Mouse (Mus musculus): Measurements from ENCODE around the gene Prm3. TPM values are rescaled to one million over a fixed set of nuclear protein-coding genes. Genes with fewer than 3 reads are reported as not detected.

The Prm3 gene
- polyA plus RNA-seq, 1 experiment = not detected

DNA sequence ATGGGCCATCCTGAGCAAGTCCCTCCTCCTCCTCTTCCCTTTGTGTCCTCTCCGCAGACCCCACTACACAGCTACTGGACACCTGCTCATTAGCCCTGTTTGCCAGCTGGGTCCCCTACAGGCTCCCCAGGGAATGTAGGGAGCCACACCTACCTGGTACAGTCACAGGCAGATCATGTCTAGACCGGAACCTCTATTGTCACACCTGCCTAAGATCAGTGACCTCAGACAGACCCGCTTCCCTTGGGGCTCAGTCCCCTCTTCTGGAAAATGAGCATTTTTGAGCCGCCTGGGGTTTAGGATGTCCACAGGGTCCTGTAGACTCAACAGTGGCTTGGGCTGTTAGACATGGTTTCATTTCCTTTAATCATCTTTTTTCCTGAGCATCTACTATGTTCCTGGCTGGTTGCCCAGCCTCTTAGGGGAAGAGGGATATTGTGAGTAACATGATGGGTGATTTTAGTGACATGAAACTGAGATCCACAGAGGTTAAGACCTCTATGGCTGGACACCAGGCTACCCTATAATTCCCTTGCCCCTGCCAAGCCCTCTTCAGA, 27.9 kb upstream of the Prm3 start:
- H3K36me3 ChIP-seq (ENCODE audit: control insufficient read depth, insufficient read depth) = no peaks in the 10 kb centered on the region
- no peak overlapping the region for H3ac ChIP-seq (ENCODE audit: control insufficient read depth, insufficient read length)
- no peak overlapping the region for H3K4me3 ChIP-seq
- no peaks in the 10 kb centered on the region for H3K27me3 ChIP-seq (ENCODE audit: control insufficient read depth, insufficient read depth, insufficient read length)
- TF ChIP-seq USF1 (IDR thresholded peaks at IDR 0.05; ENCODE audit: low read depth) (no peak), MYOD1 (IDR thresholded peaks at IDR 0.05; ENCODE audit: control insufficient read depth in 1 of 3, insufficient read length in 2 of 3, low read depth in 2 of 3) (no peak), TCF12 (IDR thresholded peaks at IDR 0.05; ENCODE audit: insufficient read depth, poor library complexity, severe bottlenecking) (no peak), TCF3 (IDR thresholded peaks at IDR 0.05; ENCODE audit: insufficient read length, low read depth) (no peak), MAX (IDR thresholded peaks at IDR 0.05; ENCODE audit: low read depth) (no peak), POLR2A (IDR thresholded peaks at IDR 0.05; ENCODE audit: insufficient read length, low read depth) (no peak), SRF (IDR thresholded peaks at IDR 0.05; ENCODE audit: control insufficient read depth, insufficient read length, low read depth) (no peak)
- H3K4me2 ChIP-seq (ENCODE audit: low read depth) = no peak overlapping the region
- H3K79me2 ChIP-seq (ENCODE audit: control insufficient read depth, insufficient read depth) = no peaks in the 10 kb centered on the region

DNA sequence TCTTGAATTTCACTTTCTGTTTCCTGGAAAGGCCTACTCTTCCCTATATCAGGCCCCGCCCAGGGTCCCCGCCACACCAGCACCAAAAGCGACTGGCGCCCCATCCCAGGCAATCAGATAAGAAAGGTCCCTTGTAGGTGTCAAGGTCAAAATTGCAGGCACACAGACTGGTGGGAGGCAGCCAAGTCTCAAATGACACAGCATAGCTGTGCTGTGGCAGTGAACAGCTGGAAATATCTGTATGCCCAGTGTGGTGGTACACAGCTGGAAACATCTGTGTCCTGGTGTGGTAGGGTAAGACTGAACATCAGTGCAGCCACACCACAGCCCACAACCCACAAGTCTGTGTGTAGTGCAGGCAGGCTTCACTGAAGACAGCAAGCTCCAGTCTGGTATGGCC, 24.1 kb upstream of the Prm3 start:
- H3K79me2 ChIP-seq (ENCODE audit: control insufficient read depth, insufficient read depth) = no peaks in the 10 kb centered on the region
- TF ChIP-seq MYOG (IDR thresholded peaks at IDR 0.05; ENCODE audit: control insufficient read depth in 1 of 3, insufficient read depth in 1 of 3, insufficient read length in 2 of 3, low read depth in 2 of 3) (no peak), CEBPB (IDR thresholded peaks at IDR 0.05; ENCODE audit: insufficient read depth, poor library complexity, severe bottlenecking) (no peak), TCF12 (IDR thresholded peaks at IDR 0.05; ENCODE audit: insufficient read depth, poor library complexity, severe bottlenecking) (no peak), REST (IDR thresholded peaks at IDR 0.05; ENCODE audit: insufficient read depth, insufficient read length) (no peak), POLR2A (IDR thresholded peaks at IDR 0.05; ENCODE audit: insufficient read length, low read depth) (no peak), POLR2AphosphoS2 (IDR thresholded peaks at IDR 0.05; ENCODE audit: insufficient read length, low read depth) (no peak), MYOD1 (IDR thresholded peaks at IDR 0.05; ENCODE audit: control insufficient read depth in 1 of 3, insufficient read length in 2 of 3, low read depth in 2 of 3) (no peak), E2F4 (IDR thresholded peaks at IDR 0.05; ENCODE audit: insufficient read depth) (no peak), SRF (IDR thresholded peaks at IDR 0.05; ENCODE audit: control insufficient read depth, insufficient read length, low read depth) (no peak), TCF3 (IDR thresholded peaks at IDR 0.05; ENCODE audit: insufficient read length, low read depth) (no peak), MAX (IDR thresholded peaks at IDR 0.05; ENCODE audit: low read depth) (no peak), USF1 (IDR thresholded peaks at IDR 0.05; ENCODE audit: low read depth) (no peak)

DNA sequence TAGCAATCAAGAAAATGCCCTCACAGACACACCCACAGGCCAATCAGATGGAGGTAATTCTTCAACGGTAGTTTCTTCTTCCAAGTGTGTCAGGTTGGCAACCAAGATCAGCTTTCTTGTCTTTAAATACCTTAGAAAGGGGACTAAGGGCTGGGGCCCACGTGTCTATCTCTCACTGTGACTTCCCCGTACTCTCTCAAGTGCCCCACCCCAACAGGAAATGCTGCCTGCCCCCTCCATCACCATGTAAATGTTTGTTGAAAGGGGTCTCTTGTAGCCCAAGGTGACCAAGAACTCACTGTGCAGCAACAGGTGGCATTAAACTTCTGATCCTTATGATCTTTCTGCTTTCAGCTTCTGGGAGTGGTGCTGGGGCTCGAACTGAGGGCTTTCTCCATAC, 23.0 kb upstream of the Prm3 start:
- no peak overlapping the region for H3K4me2 ChIP-seq (ENCODE audit: low read depth)
- H3ac ChIP-seq (ENCODE audit: control insufficient read depth, insufficient read length) = no peak overlapping the region
- H3K36me3 ChIP-seq (ENCODE audit: control insufficient read depth, insufficient read depth) = no peaks in the 10 kb centered on the region
- H3K79me2 ChIP-seq (ENCODE audit: control insufficient read depth, insufficient read depth) = no peaks in the 10 kb centered on the region
- no peak overlapping the region for H3K4me3 ChIP-seq
- TF ChIP-seq TCF3 (IDR thresholded peaks at IDR 0.05; ENCODE audit: insufficient read length, low read depth) = no peak
- peaks cover 13% of the 10 kb centered on the region for H3K27me3 ChIP-seq (ENCODE audit: control insufficient read depth, insufficient read depth, insufficient read length)

More for the DNA sequence above, 24.1 kb upstream of the Prm3 start:
- H3K4me2 ChIP-seq (ENCODE audit: low read depth) = no peak overlapping the region
- peaks cover 1% of the 10 kb centered on the region for H3K27me3 ChIP-seq (ENCODE audit: control insufficient read depth, insufficient read depth, insufficient read length)
- no peak overlapping the region for H3ac ChIP-seq (ENCODE audit: control insufficient read depth, insufficient read length)
- H3K4me3 ChIP-seq = no peak overlapping the region
- H3K36me3 ChIP-seq (ENCODE audit: control insufficient read depth, insufficient read depth) = no peaks in the 10 kb centered on the region

DNA sequence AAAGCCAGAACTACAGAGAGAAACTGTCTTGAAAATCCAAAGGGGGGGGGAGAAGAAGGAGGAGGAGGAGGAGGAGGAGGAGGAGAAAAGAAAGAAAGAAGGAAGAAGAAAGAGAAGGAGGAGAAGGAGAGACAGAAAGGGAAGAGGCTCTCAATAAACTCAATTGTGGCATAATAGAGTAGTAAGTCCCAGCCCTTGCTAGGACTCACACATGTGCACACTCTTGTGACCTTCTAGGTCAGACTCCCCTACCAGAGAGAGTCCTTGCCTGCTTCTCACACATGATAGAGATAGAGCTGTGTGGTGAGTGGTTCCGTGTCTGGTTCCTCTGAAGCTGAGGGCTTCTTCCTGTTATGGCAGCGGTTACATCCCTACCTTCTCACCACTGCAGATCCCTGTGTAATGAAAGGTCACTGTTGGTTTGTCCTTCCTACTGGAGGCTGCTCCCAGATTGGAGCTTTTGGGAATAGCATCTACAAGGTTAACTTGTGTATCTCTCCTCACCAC, 22.2 kb upstream of the Prm3 start, which contains the start of gene Gm11172:
Gene Gm11172 (plus strand): TSS at position 51 of the 507 bp plus-strand sequence.
- TF ChIP-seq REST (IDR thresholded peaks at IDR 0.05; ENCODE audit: insufficient read depth, insufficient read length) (no peak), MYOD1 (IDR thresholded peaks at IDR 0.05; ENCODE audit: control insufficient read depth in 1 of 3, insufficient read length in 2 of 3, low read depth in 2 of 3) (no peak), TCF12 (IDR thresholded peaks at IDR 0.05; ENCODE audit: insufficient read depth, poor library complexity, severe bottlenecking) (no peak)
- Histone ChIP-seq H3ac (ENCODE audit: control insufficient read depth, insufficient read length) (no peak within 1 kb of the TSS), H3K4me2 (ENCODE audit: low read depth) (no peak within 1 kb of the TSS), H3K36me3 (ENCODE audit: control insufficient read depth, insufficient read depth) (no peaks in the 10 kb centered on the region), H3K4me3 (no peak within 1 kb of the TSS), H3K27me3 (ENCODE audit: control insufficient read depth, insufficient read depth, insufficient read length) (peaks cover 19% of the 10 kb centered on the region), H3K79me2 (ENCODE audit: control insufficient read depth, insufficient read depth) (no peaks in the 10 kb centered on the region)

DNA sequence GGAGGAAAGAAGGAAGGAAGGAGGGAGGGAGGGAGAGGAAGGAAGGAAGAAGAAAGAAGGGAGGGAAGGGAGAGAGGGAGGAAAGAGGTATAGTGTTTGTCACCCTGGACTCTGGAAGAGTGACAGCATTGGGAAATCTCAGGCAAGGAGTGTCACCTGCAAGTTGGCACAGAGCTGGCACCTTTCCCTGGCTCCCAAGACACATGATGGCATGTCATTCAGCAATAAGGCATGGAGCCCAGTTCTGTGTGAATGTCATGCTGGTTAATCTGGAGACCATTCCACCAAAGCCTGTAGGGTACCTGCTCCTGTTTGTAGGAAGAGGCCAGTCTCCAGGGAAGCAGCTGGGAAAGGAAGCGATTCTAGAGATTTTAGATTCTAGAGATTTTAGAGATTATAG, 19.7 kb upstream of the Prm3 start:
- Histone ChIP-seq H3K4me3 (no peak overlapping the region), H3K27me3 (ENCODE audit: control insufficient read depth, insufficient read depth, insufficient read length) (peaks cover 30% of the 10 kb centered on the region), H3K36me3 (ENCODE audit: control insufficient read depth, insufficient read depth) (no peaks in the 10 kb centered on the region), H3K79me2 (ENCODE audit: control insufficient read depth, insufficient read depth) (no peaks in the 10 kb centered on the region), H3ac (ENCODE audit: control insufficient read depth, insufficient read length) (no peak overlapping the region), H3K4me2 (ENCODE audit: low read depth) (no peak overlapping the region)
- no peak for TF ChIP-seq MYOG (IDR thresholded peaks at IDR 0.05; ENCODE audit: control insufficient read depth in 1 of 3, insufficient read depth in 1 of 3, insufficient read length in 2 of 3, low read depth in 2 of 3)
- TF ChIP-seq MAX (IDR thresholded peaks at IDR 0.05; ENCODE audit: low read depth) = no peak
- TF ChIP-seq REST (IDR thresholded peaks at IDR 0.05; ENCODE audit: insufficient read depth, insufficient read length) = no peak
- no peak for TF ChIP-seq TCF12 (IDR thresholded peaks at IDR 0.05; ENCODE audit: insufficient read depth, poor library complexity, severe bottlenecking)
- no peak for TF ChIP-seq E2F4 (IDR thresholded peaks at IDR 0.05; ENCODE audit: insufficient read depth)
- TF ChIP-seq TCF3 (IDR thresholded peaks at IDR 0.05; ENCODE audit: insufficient read length, low read depth) = no peak
- TF ChIP-seq CEBPB (IDR thresholded peaks at IDR 0.05; ENCODE audit: insufficient read depth, poor library complexity, severe bottlenecking) = no peak
- no peak for TF ChIP-seq SRF (IDR thresholded peaks at IDR 0.05; ENCODE audit: control insufficient read depth, insufficient read length, low read depth)
- no peak for TF ChIP-seq POLR2AphosphoS2 (IDR thresholded peaks at IDR 0.05; ENCODE audit: insufficient read length, low read depth)
- TF ChIP-seq MYOD1 (IDR thresholded peaks at IDR 0.05; ENCODE audit: control insufficient read depth in 1 of 3, insufficient read length in 2 of 3, low read depth in 2 of 3) = no peak
- no peak for TF ChIP-seq USF1 (IDR thresholded peaks at IDR 0.05; ENCODE audit: low read depth)
- no peak for TF ChIP-seq POLR2A (IDR thresholded peaks at IDR 0.05; ENCODE audit: insufficient read length, low read depth)
